Mouse (Mus musculus): ENCODE measurements around the gene Tcf23.
A peak's percentile ranks its signal among the peaks of the same experiment; 100 is the strongest.

The Tcf23 gene

DNA sequence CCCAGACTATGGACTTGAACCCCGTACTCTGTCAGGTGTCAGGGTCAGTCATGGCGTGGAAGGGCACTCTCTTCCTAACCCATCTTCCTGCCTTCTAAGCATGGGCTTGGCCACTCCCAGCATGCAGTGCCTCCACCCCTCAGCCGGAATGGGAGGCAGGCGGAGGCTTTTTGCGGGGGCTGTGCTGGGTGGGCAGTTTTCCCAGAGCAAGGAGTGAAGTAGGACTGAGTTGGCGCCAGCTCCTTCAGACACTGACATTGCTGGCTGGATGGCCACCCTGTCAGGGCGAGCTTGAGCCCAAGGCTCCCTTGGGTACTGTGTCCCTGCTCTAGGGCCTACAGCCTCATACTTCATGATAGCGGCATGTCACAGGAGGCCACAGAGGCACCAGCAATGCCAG, at the start of gene Tcf23:
TSS of gene Tcf23 (plus strand) at position 247 of the 400 bp plus-strand sequence.
- DNase-seq (ENCODE audit: low spot score in 2 of 2): no peak

DNA sequence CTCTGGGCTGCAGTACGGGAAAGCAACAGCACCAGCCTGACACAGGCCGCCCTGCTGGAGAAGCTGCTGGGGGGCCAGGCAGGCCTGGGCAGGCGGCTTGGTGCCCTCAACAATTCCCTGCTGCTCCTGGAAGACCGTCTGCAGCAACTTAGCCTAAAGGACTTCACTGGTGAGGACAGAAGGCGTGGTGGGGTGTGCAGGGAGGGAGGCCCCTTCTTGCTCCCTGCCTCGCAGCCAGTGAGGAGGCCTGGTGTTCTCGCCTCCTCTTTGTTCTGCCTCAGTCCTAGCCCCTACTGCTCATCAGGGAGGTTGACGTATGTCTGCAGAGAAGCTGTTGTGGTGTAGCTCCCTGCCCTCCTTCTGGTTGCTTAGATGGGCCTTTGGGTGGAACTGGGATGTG, 49.8 kb upstream of the Tcf23 start:
- no peak for DNase-seq (ENCODE audit: low spot score in 2 of 2)

DNA sequence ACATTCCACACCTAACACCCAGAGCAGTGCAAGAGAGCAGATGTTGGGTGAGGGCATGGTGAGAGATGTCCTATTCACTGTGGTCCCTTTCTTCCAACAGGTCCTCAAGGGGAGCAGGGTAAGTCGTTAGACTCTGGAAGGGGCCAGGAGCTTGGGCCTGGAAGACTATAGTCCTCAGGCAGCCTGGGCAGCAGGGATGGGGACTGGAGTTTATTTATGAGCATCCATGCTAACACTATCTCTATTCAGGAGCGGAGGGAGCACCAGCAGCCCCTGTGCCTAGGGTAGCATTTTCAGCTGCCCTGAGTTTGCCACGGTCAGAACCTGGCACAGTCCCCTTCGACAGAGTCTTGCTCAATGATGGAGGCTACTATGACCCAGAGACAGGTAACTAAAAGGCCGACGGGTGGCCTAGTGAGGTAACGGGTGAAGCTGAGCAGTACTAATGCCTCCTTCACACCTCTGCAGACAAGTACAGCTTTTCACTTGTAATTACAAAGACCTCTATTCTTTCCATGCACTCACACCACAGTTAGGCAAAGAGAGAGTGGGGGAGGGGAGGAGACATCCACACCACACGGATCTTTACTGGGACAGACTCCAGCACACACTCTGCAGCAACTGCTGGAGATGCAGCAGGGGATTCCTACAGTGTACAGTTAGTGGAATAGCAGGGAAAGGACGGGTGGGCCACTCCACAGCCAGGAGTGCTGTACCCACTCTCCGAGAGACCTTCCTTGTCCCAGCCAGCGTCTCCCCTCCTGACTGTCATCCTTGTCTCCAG, 48.4 kb upstream of the Tcf23 start:
- DNase-seq (ENCODE audit: low spot score in 2 of 2): no peak

DNA sequence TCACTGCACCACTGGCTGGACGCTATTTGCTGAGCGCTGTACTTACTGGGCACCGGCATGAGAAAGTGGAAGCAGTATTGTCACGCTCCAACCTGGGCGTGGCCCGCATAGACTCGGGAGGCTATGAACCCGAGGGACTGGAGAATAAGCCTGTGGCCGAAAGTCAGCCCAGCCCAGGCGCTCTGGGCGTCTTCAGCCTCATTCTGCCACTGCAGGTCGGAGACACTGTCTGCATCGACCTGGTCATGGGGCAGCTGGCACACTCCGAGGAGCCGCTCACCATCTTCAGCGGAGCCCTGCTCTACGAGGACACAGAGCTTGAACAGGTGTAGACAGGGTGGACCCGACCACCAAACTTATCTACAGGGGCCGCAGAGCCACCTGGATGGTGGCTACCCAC, 47.8 kb upstream of the Tcf23 start:
- no peak for DNase-seq (ENCODE audit: low spot score in 2 of 2)

DNA sequence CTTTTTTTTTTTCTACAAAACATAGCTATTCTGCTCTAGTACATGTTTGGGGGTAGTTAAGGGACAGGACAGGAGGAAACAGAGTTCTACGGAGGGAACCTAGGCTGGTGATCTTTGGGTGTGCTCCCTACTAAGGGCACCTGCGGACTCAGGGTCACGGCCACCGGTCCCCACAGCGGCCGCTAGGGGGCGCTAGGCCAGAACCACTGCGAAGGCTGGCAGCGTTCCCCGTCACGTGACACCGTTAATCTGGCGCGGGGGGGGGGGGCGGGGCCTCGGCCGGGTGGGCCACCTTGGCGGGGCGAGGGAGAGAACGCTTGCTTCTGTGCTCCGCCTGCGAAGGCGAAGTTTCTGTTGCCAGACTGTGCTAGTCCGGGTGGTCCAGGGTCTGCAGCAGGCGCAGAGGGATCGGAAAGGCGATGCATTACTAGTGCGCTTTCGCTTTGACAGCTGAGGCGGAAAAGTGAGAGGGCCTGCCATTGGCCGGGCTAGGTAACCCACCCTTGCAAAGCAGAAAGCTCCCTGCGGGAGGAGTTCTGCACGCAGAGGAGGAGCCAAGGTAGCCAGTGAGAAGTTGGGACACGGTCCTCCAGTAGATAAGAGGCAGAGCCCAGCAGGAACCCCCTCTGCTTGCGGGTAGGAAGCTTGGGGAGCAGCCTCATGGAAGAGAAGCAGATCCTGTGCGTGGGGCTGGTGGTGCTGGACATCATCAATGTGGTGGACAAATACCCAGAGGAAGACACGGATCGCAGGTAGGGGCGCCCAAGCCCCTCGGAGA, 47.0 kb upstream of the Tcf23 start, which contains the start of gene Khk:
TSS of gene Khk (plus strand) at position 176 of the 778 bp plus-strand sequence.
- peak; percentile 87 to 91 for DNase-seq (ENCODE audit: low spot score in 2 of 2)

DNA sequence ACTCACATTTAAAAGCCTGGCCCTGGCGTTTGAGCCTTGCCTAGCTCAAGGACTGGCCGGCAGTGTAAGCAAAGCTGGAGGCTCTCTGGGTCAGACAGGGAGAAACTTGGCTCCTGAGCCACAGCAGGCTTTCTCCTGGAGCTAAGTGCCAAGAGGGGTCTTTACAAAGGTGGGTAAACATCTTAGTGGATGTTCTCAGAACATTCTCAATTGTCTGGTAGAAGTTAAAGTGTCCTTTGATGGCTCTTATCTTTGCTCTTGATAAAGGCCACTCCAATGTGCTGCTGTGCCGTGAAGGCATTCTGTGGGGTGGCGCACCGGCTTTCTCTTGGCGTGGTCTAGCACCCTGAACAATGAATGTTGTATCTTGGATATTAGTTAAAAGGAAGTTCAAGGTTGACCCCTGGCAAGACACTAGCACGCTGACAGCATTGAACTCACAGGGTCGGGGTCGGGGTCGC, 45.9 kb upstream of the Tcf23 start:
- no peak for DNase-seq (ENCODE audit: low spot score in 2 of 2)

DNA sequence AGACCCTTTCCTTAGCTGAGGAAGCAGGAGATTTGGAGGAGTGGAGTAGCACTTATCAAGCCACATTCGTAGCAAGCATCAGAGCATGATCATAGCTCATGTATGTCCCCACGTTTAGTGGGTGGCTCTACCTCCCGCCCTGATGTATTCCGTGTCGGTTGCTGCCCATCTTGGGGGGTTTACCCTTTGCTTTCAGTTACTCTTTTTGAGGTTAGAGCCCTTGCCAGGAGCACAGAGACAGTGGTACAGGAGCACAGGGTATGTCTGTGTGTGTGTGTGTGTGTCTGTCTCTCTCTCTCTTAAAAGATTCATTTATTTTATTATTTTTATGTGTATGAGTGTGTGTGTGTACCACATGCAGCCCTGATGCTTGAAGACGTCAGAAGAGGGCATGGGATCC, 45.3 kb upstream of the Tcf23 start:
- no peak for DNase-seq (ENCODE audit: low spot score in 2 of 2)

DNA sequence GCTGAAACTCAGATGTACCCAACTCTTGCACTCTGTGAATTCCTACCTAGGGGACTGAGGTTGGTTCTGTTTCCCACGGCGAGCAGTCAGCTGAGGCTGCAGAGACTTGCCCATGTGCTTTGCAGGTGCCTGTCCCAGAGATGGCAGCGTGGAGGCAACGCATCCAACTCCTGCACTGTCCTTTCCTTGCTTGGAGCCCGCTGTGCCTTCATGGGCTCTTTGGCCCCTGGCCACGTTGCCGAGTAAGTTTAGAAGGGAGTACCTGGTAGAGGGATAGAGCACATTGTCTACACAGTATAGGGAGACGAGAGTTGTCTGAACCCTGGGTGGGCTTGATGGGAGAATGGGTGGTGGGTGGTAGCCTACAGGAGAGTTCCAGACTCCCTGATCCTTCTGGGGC, 43.8 kb upstream of the Tcf23 start:
- no peak for DNase-seq (ENCODE audit: low spot score in 2 of 2)

DNA sequence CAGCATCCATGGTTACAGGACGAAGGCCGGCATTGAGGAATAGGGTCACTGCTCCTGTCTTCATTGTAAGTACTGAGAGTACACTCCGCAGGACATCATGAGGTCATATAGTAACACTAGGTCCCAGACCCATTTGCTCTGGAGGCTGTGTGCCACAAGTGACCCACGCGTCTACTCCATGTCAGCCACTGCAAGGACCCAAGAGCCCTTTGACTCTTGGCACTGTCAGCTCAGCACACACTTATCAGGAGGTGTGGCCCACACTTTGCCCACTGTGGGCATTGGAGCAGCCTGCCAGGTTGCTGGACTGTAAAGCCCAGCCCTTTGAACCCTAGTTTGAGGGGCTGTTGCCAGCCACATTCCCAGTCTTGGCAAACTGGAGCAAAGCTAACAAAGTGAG, 43.2 kb upstream of the Tcf23 start:
- no peak for DNase-seq (ENCODE audit: low spot score in 2 of 2)

DNA sequence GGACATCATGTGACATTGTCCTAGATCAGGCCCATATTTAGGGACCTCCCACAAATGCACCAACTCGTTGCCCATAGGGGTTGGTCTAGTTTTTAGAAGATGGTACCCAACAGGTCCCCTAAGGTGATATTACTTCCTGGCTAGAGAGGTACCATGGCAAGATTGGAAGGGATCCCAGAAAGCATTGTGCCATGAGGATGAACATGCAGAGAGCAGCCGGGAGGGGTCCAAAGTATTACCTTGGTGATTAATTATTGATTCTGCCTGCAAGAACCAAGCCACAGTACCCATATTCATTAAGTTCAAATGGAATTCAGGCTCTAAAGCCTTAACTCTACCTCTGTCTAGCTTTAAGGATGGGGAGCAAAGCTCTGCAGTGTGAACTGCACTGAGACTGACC, 42.4 kb upstream of the Tcf23 start:
- no peak for DNase-seq (ENCODE audit: low spot score in 2 of 2)

DNA sequence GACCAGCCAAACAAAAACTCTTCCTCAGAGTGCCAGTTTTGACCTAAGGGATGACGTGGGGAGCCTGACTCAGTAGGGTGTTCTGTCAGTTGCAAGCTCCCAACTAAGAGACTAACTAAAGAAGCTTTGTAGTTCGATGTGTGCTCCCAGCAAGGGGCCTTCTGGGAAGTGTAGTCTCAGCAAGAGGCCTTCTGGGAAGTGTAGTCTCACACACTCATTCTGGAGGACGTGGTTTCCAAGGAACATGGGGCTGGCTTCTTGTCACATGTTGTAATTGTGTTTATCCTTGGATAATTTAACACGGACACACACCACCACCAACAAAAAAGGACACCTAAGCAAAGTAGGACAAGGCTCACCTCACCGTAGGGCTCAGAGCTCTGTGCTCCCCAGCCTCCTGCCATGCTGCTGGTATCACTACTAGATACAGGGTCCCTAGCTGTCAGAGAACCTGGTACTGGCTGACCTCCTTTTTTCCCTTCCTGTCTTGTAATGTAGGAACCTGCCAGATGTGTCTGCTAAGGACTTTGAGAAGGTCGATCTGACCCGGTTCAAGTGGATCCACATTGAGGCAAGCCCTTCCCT, 40.4 kb upstream of the Tcf23 start:
- no peak for DNase-seq (ENCODE audit: low spot score in 2 of 2)

DNA sequence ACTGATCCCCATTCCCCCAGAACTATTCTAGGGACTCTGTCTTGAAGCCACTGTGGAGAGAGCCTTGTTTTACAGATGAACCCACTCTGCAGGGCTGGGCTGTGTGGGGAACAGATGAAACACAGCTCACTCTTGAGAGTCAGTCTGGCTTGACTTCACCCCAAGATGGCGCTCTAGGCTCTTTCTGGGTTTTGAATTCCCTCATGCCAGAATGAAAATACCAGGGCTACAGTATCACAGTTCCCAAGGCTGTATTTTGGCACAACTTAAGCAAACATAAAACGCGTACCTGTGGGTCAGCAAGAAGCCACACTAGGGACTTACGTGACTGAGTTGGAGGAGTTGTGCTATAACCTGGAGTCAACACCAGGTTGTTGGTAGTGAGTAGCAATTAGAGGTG, 38.3 kb upstream of the Tcf23 start:
- peak in 1 of 2 experiments; percentile 35 for DNase-seq (ENCODE audit: low spot score in 2 of 2)

DNA sequence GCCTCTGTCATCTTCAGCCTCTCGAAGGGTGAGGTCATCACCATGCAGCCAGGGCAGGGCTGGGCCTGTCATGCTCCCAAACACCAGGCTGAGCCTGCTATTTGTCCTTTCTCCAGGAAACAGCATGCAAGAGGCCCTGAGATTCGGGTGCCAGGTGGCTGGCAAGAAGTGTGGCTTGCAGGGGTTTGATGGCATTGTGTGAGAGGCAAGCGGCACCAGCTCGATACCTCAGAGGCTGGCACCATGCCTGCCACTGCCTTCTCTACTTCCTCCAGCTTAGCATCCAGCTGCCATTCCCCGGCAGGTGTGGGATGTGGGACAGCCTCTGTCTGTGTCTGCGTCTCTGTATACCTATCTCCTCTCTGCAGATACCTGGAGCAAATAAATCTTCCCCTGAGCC, 37.6 kb upstream of the Tcf23 start:
- no peak for DNase-seq (ENCODE audit: low spot score in 2 of 2)

DNA sequence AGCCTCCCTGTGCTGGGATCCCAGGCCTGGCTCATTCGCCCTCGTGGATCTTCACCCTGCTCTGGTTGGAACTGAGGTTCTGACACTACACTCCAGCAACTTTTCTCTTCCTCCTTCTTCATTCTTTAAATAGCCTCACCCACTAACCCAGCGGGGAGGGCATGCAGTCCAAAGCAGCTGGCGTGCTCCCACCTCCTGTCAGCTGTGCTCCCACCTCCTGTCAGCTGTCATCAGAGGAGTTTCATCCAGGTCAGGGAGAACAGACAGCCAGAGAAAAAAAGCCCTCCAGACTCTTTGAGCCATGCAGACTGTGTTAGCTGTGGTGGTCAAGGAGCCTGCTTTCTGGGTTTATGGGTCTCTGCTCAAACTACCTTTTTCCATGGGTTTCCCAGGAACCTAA, 37.1 kb upstream of the Tcf23 start:
- no peak for DNase-seq (ENCODE audit: low spot score in 2 of 2)

DNA sequence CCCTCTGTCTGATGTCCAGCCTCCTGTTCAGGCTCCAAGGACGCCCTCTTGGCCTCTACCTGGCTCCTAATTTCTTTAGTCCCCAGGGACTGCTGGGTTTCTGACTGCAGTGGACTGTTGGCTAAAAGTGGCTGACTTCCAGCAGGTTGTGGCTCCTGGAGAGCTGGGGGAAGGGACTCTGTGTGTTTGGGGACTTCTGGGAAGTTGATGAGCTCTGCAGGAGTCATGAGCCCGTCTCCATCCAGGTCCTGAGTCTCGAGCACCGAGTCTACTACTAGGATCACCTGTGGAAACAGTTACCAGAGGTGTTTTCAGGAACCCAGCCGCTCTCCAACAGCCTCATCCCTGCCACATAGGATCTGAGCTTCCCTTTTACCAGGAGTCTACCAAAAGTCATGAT, 34.8 kb upstream of the Tcf23 start:
- no peak for DNase-seq (ENCODE audit: low spot score in 2 of 2)

DNA sequence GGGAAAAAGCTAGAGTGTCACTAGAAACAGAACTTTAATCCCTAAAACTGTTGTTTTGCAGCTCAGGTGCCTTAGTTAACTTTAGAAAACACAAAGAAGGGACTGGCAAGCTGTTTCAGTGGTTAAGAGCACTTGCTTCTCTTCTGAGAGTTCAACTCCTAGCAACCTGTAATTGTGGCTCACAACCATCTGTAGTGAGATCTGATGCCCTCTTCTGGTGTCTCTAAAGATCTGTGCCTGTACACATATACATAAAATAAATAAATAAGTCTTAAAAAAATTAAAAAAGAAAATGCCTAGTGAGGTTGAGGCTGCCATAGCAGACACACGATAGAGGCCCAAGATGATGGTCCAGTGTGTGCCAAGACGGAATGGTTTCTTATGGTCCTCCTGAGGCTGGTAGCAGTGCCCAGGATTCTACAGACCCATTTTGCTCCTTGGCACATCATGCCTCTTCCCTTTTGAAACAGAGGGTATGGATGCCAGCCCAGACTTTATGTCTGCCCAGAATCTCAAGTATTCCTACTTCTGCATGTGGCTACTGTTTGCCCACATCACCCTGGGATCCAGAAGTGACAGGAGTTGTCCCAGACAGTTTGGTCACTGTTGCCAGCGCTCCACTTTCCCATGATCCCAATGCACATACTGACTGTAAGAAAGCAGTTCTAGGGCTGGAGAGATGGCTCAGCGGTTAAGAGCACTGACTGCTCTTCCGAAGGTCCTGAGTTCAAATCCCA, 33.6 kb upstream of the Tcf23 start:
- DNase-seq (ENCODE audit: low spot score in 2 of 2): no peak

DNA sequence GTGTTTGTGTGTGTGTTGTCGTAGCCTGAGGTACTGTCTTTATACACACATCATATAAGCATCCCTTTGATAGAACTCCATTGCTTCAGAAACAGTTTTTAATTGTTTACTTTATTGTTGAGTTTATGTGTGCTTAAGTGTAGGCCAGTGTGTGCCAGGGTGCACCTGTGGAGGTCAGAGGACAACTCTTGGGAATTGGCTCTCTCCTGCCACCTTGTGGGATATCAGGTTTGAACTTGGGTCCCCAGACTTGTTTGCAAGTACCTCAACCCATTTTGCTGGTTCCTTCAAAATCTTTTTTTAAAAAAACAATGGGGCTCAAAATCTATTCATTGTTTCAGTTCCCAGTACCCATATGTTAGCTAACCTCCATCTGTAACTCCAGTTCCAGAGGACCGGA, 25.5 kb upstream of the Tcf23 start:
- DNase-seq (ENCODE audit: low spot score in 2 of 2): no peak

DNA sequence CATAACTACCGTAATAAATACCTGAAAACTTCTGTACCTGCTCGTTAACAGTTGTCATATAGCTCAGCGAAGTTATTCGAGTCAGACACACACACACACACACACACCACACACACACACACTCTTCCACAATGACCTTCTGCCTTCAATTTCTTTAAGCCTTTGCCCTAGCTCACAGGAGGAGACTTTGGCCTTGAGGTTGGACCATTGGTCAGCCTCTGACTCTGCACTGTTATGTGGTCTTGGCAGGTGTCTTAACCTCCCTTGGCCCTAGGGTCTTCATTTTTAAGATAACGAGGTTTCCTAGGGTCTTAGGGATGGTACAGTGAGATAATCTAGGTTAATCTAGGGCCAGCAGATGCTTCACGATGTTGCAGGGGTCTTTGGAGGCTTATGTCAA, 24.1 kb upstream of the Tcf23 start:
- DNase-seq (ENCODE audit: low spot score in 2 of 2): no peak

DNA sequence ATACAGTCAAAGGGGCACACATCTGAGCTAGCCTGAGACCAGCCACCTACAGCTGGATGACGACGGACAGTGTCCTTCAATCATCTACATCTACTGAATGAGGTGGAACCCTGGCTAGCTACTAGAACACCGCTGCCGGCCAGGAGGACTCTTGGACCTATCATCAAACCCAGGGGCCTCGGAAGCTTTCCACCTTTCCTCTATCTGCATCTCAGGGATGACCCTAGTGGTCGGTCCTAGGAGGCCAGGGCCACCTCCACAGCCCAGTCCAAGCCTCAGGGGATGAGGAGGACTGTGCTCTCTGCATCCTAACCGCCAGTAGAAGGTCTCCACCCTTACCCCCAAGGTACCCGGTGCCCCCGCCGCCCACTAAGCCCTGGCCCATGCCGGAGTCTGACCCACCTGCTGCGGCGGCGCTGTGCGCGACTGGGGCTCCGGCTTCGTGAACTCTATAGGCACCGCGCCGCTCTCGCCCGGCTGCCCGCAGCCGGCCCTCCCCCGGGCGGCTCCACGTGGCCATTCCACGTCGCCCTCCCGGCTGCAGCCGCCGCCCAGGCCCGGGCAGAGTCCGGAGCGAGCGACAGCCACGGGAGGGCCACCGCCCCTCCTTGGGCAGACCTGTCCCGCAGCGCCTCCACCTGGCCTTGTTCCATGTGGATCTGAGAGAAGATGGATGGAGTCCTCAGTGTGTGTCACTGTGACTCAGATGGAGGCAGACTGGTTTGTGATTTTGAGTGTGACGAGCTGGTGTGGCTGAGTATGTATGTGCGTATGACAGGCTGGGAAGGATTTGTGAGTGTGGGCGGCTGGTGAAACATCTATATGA, 23.3 kb upstream of the Tcf23 start, which contains the start of gene Cgref1:
TSS of gene Cgref1 (minus strand) at position 636 of the 826 bp plus-strand sequence.
- DNase-seq (ENCODE audit: low spot score in 2 of 2): no peak

DNA sequence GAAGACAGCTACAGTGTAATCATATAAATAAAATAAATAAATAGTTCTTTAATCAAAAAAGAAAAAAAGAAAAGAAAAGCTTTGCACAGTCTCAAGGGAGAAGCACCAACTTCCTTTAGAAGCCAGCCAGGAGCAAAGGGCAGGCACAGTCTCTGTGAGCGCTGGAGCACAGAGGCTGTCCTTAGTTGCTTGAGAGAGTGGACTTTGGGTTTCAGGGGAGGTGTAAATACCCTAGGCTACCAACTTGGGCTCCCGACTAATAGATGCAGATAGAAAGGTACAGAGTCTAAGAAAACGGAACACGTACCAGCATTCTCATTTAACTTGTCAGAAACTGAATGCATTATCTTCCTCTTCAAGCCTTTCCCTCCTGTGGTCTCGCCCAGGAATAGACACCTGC, 19.8 kb upstream of the Tcf23 start:
- DNase-seq (ENCODE audit: low spot score in 2 of 2): no peak

All from spleen, postnatal 36 days (tissue).